Mouse (Mus musculus): ENCODE data around the gene Ankrd24. TPM values are rescaled to one million over a fixed set of nuclear protein-coding genes. Genes with fewer than 3 reads are reported as not detected.

The Ankrd24 gene
- polyA plus RNA-seq, 1 experiment = 11.8 TPM

DNA sequence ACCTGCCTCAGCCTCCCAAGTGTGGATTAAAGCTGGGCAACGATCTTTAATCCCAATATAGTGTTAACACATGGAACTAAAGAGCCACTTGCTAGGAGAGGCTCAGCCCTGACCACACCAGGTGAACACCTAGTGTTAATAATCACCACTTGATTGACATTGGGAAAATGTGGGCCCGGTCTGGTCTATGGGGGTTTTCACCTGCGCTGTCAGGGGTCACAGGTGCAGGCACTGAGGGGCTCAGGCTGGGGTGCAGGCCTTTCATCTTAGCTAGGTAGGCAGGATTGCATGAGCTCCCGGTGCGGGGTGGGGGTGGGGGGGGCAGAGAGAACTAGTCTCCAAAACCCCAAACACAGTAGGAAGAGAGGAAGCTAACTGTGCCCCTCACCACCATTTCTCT is 28.7 kb upstream of the Ankrd24 start:
- Histone ChIP-seq H3K36me3 (ENCODE audit: control insufficient read depth, insufficient read depth) (no peaks in the 10 kb centered on the region), H3K4me2 (ENCODE audit: low read depth) (no peak overlapping the region), H3K27me3 (ENCODE audit: control insufficient read depth, insufficient read depth, insufficient read length) (no peaks in the 10 kb centered on the region), H3K4me3 (no peak overlapping the region), H3K79me2 (ENCODE audit: control insufficient read depth, insufficient read depth) (no peaks in the 10 kb centered on the region), H3ac (ENCODE audit: control insufficient read depth, insufficient read length) (no peak overlapping the region)
- no peak for TF ChIP-seq TCF12 (IDR thresholded peaks at IDR 0.05; ENCODE audit: insufficient read depth, poor library complexity, severe bottlenecking)
- TF ChIP-seq SRF (IDR thresholded peaks at IDR 0.05; ENCODE audit: control insufficient read depth, insufficient read length, low read depth) = no peak
- TF ChIP-seq E2F4 (IDR thresholded peaks at IDR 0.05; ENCODE audit: insufficient read depth) = no peak
- TF ChIP-seq MAX (IDR thresholded peaks at IDR 0.05; ENCODE audit: low read depth) = no peak
- no peak for TF ChIP-seq REST (IDR thresholded peaks at IDR 0.05; ENCODE audit: insufficient read depth, insufficient read length)
- no peak for TF ChIP-seq POLR2A (IDR thresholded peaks at IDR 0.05; ENCODE audit: insufficient read length, low read depth)
- TF ChIP-seq MYOD1 (IDR thresholded peaks at IDR 0.05; ENCODE audit: control insufficient read depth in 1 of 3, insufficient read length in 2 of 3, low read depth in 2 of 3) = no peak
- TF ChIP-seq CEBPB (IDR thresholded peaks at IDR 0.05; ENCODE audit: insufficient read depth, poor library complexity, severe bottlenecking) = no peak
- no peak for TF ChIP-seq USF1 (IDR thresholded peaks at IDR 0.05; ENCODE audit: low read depth)
- no peak for TF ChIP-seq TCF3 (IDR thresholded peaks at IDR 0.05; ENCODE audit: insufficient read length, low read depth)
- TF ChIP-seq MYOG (IDR thresholded peaks at IDR 0.05; ENCODE audit: control insufficient read depth in 1 of 3, insufficient read depth in 1 of 3, insufficient read length in 2 of 3, low read depth in 2 of 3) = no peak
- TF ChIP-seq POLR2AphosphoS2 (IDR thresholded peaks at IDR 0.05; ENCODE audit: insufficient read length, low read depth) = no peak

DNA sequence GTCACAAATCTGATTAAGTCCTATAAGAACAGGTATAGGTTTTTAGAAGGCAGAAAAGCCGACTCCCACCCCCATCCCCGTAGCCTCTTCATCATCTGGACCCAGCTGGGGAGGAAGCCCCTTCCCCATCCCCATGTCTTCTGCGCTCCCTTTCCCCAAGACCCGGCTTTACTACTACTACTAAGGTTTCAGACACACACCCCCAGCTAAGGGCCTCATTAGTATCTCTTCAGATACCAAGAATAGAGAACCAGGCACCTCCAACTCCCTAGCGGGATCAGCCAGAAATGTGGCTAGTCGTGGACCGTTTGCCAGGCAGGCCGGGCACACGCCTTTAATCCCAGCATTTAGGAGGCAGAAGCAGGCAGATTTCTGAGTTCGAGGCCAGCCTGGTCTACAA is 28.2 kb upstream of the Ankrd24 start:
- Histone ChIP-seq H3K4me3 (no peak overlapping the region), H3ac (ENCODE audit: control insufficient read depth, insufficient read length) (no peak overlapping the region), H3K79me2 (ENCODE audit: control insufficient read depth, insufficient read depth) (no peaks in the 10 kb centered on the region), H3K4me2 (ENCODE audit: low read depth) (no peak overlapping the region), H3K36me3 (ENCODE audit: control insufficient read depth, insufficient read depth) (no peaks in the 10 kb centered on the region), H3K27me3 (ENCODE audit: control insufficient read depth, insufficient read depth, insufficient read length) (no peaks in the 10 kb centered on the region)
- TF ChIP-seq POLR2A (IDR thresholded peaks at IDR 0.05; ENCODE audit: insufficient read length, low read depth) (no peak), MYOD1 (IDR thresholded peaks at IDR 0.05; ENCODE audit: control insufficient read depth in 1 of 3, insufficient read length in 2 of 3, low read depth in 2 of 3) (no peak), MAX (IDR thresholded peaks at IDR 0.05; ENCODE audit: low read depth) (no peak), TCF3 (IDR thresholded peaks at IDR 0.05; ENCODE audit: insufficient read length, low read depth) (no peak), TCF12 (IDR thresholded peaks at IDR 0.05; ENCODE audit: insufficient read depth, poor library complexity, severe bottlenecking) (no peak), REST (IDR thresholded peaks at IDR 0.05; ENCODE audit: insufficient read depth, insufficient read length) (no peak), E2F4 (IDR thresholded peaks at IDR 0.05; ENCODE audit: insufficient read depth) (no peak), MYOG (IDR thresholded peaks at IDR 0.05; ENCODE audit: control insufficient read depth in 1 of 3, insufficient read depth in 1 of 3, insufficient read length in 2 of 3, low read depth in 2 of 3) (no peak), POLR2AphosphoS2 (IDR thresholded peaks at IDR 0.05; ENCODE audit: insufficient read length, low read depth) (no peak), USF1 (IDR thresholded peaks at IDR 0.05; ENCODE audit: low read depth) (no peak), SRF (IDR thresholded peaks at IDR 0.05; ENCODE audit: control insufficient read depth, insufficient read length, low read depth) (no peak), CEBPB (IDR thresholded peaks at IDR 0.05; ENCODE audit: insufficient read depth, poor library complexity, severe bottlenecking) (no peak)

DNA sequence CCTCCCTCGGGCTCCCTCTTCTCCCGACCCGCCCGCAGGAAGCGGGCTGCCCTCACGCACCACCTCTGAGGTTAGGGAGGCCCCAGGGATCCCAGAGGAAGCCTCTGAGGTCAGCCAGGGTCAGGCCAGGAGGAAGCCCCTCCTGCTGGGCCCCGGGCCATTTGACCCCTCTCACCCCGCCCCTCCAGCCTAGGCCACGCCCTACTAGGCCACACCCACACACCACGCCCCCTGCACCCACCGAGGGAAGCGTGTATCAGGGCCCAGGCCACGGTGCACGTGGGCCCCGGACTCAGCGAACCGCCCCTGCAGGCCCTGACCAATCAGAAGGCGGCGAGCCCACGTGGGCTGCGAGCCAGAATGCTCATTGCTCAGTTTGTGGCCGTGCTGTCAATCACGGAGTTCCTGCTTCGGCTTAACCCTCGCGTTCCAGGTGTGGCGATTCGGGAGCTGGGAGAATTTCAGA is 27.6 kb upstream of the Ankrd24 start, which contains the start of gene Tle6:
Tle6 (minus strand) TSS at position 336 of the 466 bp plus-strand sequence.
- H3K4me2 ChIP-seq (ENCODE audit: low read depth) = peak within 1 kb of the TSS; percentile 43
- H3K36me3 ChIP-seq (ENCODE audit: control insufficient read depth, insufficient read depth) = no peaks in the 10 kb centered on the region
- no peak within 1 kb of the TSS for H3K4me3 ChIP-seq
- TF ChIP-seq TCF3 (IDR thresholded peaks at IDR 0.05; ENCODE audit: insufficient read length, low read depth) (peak; percentile 78), SRF (IDR thresholded peaks at IDR 0.05; ENCODE audit: control insufficient read depth, insufficient read length, low read depth) (no peak), POLR2A (IDR thresholded peaks at IDR 0.05; ENCODE audit: insufficient read length, low read depth) (peak; percentile 14), USF1 (IDR thresholded peaks at IDR 0.05; ENCODE audit: low read depth) (peak; percentile 52), E2F4 (IDR thresholded peaks at IDR 0.05; ENCODE audit: insufficient read depth) (no peak)
- no peaks in the 10 kb centered on the region for H3K27me3 ChIP-seq (ENCODE audit: control insufficient read depth, insufficient read depth, insufficient read length)
- H3K79me2 ChIP-seq (ENCODE audit: control insufficient read depth, insufficient read depth) = no peaks in the 10 kb centered on the region
- no peak within 1 kb of the TSS for H3ac ChIP-seq (ENCODE audit: control insufficient read depth, insufficient read length)

DNA sequence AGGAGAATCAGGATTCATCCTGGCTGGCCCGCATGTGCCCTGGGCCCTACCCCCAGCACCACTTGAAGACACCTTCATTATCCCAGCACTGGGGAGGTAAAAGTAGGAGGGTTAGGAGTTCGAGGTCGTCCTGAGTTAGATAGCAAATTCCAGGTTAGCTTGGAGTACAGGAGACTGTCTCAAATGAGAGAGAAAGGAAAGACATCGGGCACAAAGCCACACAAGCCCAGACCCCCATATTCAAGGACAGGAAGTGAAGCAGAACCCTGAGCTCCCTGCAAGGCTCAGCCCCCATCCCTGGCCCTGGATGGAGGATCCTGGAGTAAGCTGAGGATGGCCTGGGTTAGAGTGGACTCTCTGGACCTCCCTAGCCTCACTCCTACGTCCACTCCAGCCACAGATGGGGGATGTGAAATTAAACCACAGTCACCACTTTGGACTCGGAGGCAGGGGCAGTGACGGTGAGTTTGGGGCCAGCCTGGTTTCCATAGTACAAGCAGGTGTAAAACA is 26.9 kb upstream of the Ankrd24 start:
- H3K4me3 ChIP-seq = no peak overlapping the region
- H3ac ChIP-seq (ENCODE audit: control insufficient read depth, insufficient read length) = no peak overlapping the region
- no peaks in the 10 kb centered on the region for H3K79me2 ChIP-seq (ENCODE audit: control insufficient read depth, insufficient read depth)
- TF ChIP-seq POLR2A (IDR thresholded peaks at IDR 0.05; ENCODE audit: insufficient read length, low read depth) = no peak
- TF ChIP-seq USF1 (IDR thresholded peaks at IDR 0.05; ENCODE audit: low read depth) = no peak
- TF ChIP-seq MYOD1 (IDR thresholded peaks at IDR 0.05; ENCODE audit: control insufficient read depth in 1 of 3, insufficient read length in 2 of 3, low read depth in 2 of 3) = no peak
- TF ChIP-seq MYOG (IDR thresholded peaks at IDR 0.05; ENCODE audit: control insufficient read depth in 1 of 3, insufficient read depth in 1 of 3, insufficient read length in 2 of 3, low read depth in 2 of 3) = no peak
- TF ChIP-seq POLR2AphosphoS2 (IDR thresholded peaks at IDR 0.05; ENCODE audit: insufficient read length, low read depth) = no peak
- no peak for TF ChIP-seq MAX (IDR thresholded peaks at IDR 0.05; ENCODE audit: low read depth)
- no peaks in the 10 kb centered on the region for H3K36me3 ChIP-seq (ENCODE audit: control insufficient read depth, insufficient read depth)
- peak overlapping the region; percentile 43 for H3K4me2 ChIP-seq (ENCODE audit: low read depth)
- H3K27me3 ChIP-seq (ENCODE audit: control insufficient read depth, insufficient read depth, insufficient read length) = no peaks in the 10 kb centered on the region

DNA sequence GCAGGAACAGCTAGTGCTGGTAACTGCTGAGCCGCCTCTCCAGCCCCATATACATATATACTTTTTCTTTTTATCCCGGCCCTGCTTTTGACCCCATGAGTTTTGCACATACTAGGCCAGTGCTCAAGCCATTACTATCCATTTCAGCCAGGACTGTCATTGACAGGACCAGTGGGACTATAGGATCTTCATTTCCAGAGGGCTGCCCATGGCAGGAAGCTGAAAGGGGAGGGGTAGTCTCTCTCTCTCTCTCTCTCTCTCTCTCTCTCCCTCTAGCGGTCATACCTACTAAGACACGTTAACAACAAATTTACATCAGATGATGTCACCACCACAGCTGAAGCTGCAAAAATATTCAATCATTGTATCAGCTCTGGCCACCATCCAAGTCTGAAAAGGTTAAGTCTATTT is 25.6 kb upstream of the Ankrd24 start:
- Histone ChIP-seq H3K36me3 (ENCODE audit: control insufficient read depth, insufficient read depth) (no peaks in the 10 kb centered on the region), H3K4me2 (ENCODE audit: low read depth) (no peak overlapping the region), H3ac (ENCODE audit: control insufficient read depth, insufficient read length) (no peak overlapping the region), H3K4me3 (no peak overlapping the region), H3K27me3 (ENCODE audit: control insufficient read depth, insufficient read depth, insufficient read length) (no peaks in the 10 kb centered on the region), H3K79me2 (ENCODE audit: control insufficient read depth, insufficient read depth) (no peaks in the 10 kb centered on the region)
- TF ChIP-seq REST (IDR thresholded peaks at IDR 0.05; ENCODE audit: insufficient read depth, insufficient read length) (no peak), SRF (IDR thresholded peaks at IDR 0.05; ENCODE audit: control insufficient read depth, insufficient read length, low read depth) (no peak), POLR2AphosphoS2 (IDR thresholded peaks at IDR 0.05; ENCODE audit: insufficient read length, low read depth) (no peak), TCF12 (IDR thresholded peaks at IDR 0.05; ENCODE audit: insufficient read depth, poor library complexity, severe bottlenecking) (no peak), MYOD1 (IDR thresholded peaks at IDR 0.05; ENCODE audit: control insufficient read depth in 1 of 3, insufficient read length in 2 of 3, low read depth in 2 of 3) (no peak), USF1 (IDR thresholded peaks at IDR 0.05; ENCODE audit: low read depth) (no peak), E2F4 (IDR thresholded peaks at IDR 0.05; ENCODE audit: insufficient read depth) (no peak), CEBPB (IDR thresholded peaks at IDR 0.05; ENCODE audit: insufficient read depth, poor library complexity, severe bottlenecking) (no peak), POLR2A (IDR thresholded peaks at IDR 0.05; ENCODE audit: insufficient read length, low read depth) (no peak), MAX (IDR thresholded peaks at IDR 0.05; ENCODE audit: low read depth) (no peak), TCF3 (IDR thresholded peaks at IDR 0.05; ENCODE audit: insufficient read length, low read depth) (no peak), MYOG (IDR thresholded peaks at IDR 0.05; ENCODE audit: control insufficient read depth in 1 of 3, insufficient read depth in 1 of 3, insufficient read length in 2 of 3, low read depth in 2 of 3) (no peak)
